Mouse (Mus musculus) kidney, adult 2 months (tissue): ENCODE data around the gene Gpx6. TPM values are rescaled to one million over a fixed set of nuclear protein-coding genes. Genes with fewer than 3 reads are reported as not detected.

ENCODE experiments used
- DNase-seq: peaks from one replicate; pipeline ENCODE4 v3.0.0; 2021
- H3K27ac ChIP-seq: fragments of 200-500 bp; 2 replicates; pipeline ENCODE4 v1.5.1; 2012; ENCODE audit warnings: low read depth, low read length, control low read depth, inconsistent platforms; ENCODE audit not compliant: insufficient read depth
- H3K27me3 ChIP-seq: fragments of 200-500 bp; replicated peaks from 2 replicates; pipeline ENCODE4 v1.6.1; 2012; ENCODE audit warnings: mild to moderate bottlenecking, moderate library complexity, low read length, inconsistent platforms; ENCODE audit not compliant: control insufficient read depth, insufficient read depth
- H3K36me3 ChIP-seq: fragments of 200-500 bp; 2 replicates; pipeline ENCODE4 v1.6.1; 2012; ENCODE audit warnings: mild to moderate bottlenecking, moderate library complexity, low read length, inconsistent platforms; ENCODE audit not compliant: control insufficient read depth, insufficient read depth
- H3K4me1 ChIP-seq: fragments of 200-500 bp; 2 replicates; pipeline ENCODE4 v1.6.1; 2011; ENCODE audit warnings: low read length; ENCODE audit not compliant: control insufficient read depth, insufficient read depth
- H3K4me3 ChIP-seq: fragments of 200-500 bp; 2 replicates; pipeline ENCODE4 v1.5.1; 2011; ENCODE audit warnings: mild to moderate bottlenecking, low read depth, low read length, control low read depth; ENCODE audit not compliant: insufficient read depth
- CTCF ChIP-seq: fragments of 200-500 bp; conservative IDR thresholded peaks from 2 replicates; pipeline ENCODE4 v1.5.1; 2011; ENCODE audit warnings: low read depth, mild to moderate bottlenecking, control low read depth, low read length, moderate library complexity, mixed read lengths; ENCODE audit not compliant: insufficient read depth, insufficient read length
- POLR2A ChIP-seq: fragments of 200-500 bp; IDR thresholded peaks from one replicate; pipeline ENCODE4 v1.6.1; 2011; ENCODE audit warnings: low read depth, low read length, control low read depth
- WGBS: fragments of 180-500 bp; shearing (Covaris S2); methylation state at CpG from one replicate; pipeline ENCODE4 v1.1.7; 2018; 5-methylcytosine and 5-hydroxymethylcytosine counted together
- polyA plus RNA-seq: library from polyadenylated mRNA; depleted of rRNA; stranded (reverse); fragments of >200 nt; gene quantifications from 2 replicates; pipeline ENCODE4 v1.2.3, GENCODE M21; 2012; rRNA removed

The Gpx6 gene
- polyA plus RNA-seq, 1 experiment, result 24.6 TPM

DNA sequence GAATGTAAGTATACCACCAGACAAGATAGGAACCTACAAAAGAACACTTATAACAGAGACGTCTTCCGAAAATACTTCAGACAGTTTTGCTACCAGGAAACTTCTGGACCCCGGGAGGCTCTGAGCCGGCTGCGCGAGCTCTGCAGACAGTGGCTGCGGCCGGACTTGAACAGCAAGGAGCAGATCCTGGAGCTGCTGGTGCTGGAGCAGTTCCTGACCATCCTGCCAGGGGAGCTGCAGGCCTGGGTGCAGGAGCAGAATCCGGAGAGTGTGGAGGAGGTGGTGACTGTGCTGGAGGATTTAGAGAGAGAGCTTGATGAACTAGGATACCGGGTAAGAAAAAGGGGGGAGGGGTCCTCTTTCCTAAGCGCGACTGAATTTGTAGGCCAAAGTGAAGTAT, 51.8 kb downstream of the Gpx6 start:
- H3K4me3 ChIP-seq, result no peak overlapping the region; the same call in 1 of the 2 replicates
- DNase-seq, result no peak
- WGBS, result 72% methylated on average over 12 of the region's 12 CpGs

DNA sequence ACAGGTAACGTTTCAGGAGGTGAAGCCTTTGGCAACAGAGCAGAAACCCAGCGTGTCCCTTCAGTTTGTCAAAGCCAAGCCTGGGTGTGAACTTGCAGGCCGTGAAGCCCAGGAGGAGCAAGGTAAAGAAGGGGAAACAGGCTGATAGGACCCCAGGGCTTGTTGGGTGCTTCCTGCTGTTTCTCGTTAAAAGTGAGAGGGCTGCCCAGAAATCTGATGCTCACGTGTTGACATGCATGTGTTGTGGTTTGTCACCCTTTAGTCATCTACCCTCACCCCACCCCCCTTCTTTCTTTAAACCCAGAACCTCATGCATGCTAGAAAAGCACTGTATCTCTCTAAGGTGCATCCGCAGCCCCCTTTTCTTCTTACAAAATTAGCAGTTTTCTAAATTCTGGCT, 54.7 kb downstream of the Gpx6 start:
- H3K27ac ChIP-seq, result no peak overlapping the region

More for the DNA sequence above, 51.8 kb downstream of the Gpx6 start:
- TF ChIP-seq CTCF (no peak), POLR2A (no peak)
- Histone ChIP-seq H3K27me3 (no peaks in the 10 kb centered on the region), H3K27ac (no peak overlapping the region), H3K4me1 (no peaks in the 10 kb centered on the region; the same call in 1 of the 2 replicates), H3K36me3 (peaks cover 4% of the 10 kb centered on the region)

More for the DNA sequence above, 54.7 kb downstream of the Gpx6 start:
- Histone ChIP-seq H3K4me3 (no peak overlapping the region), H3K27me3 (no peaks in the 10 kb centered on the region), H3K36me3 (peaks cover 4% of the 10 kb centered on the region), H3K4me1 (no peaks in the 10 kb centered on the region; the same call in 1 of the 2 replicates)
- TF ChIP-seq POLR2A (no peak), CTCF (no peak)
- no peak for DNase-seq
- 78% methylated on average over 6 of the region's 6 CpGs for WGBS

Other genes starting within 250 kb of the Gpx6 start
- not detected in 2 replicates for gene Olfr1370, start 237.2 kb upstream of the Gpx6 start, polyA plus RNA-seq
- not detected in 2 replicates for gene Olfr1369-ps1, start 200.6 kb upstream of the Gpx6 start, polyA plus RNA-seq
- gene Olfr263, start 182.5 kb upstream of the Gpx6 start, polyA plus RNA-seq, result not detected in 2 replicates
- gene Olfr1368, start 166.3 kb upstream of the Gpx6 start, polyA plus RNA-seq, result not detected in 2 replicates
- 29.9 and 30.2 TPM in 2 replicates for gene Trim27, start 132.7 kb upstream of the Gpx6 start, polyA plus RNA-seq
- gene Gpx5, start 19.4 kb upstream of the Gpx6 start, polyA plus RNA-seq, result not detected in 2 replicates
- not detected in 2 replicates for gene Olfr1367, start 34.8 kb downstream of the Gpx6 start, polyA plus RNA-seq
- gene Zscan12, start 50.7 kb downstream of the Gpx6 start, polyA plus RNA-seq, result 1.6 TPM in 2 replicates
- gene Zkscan3, start 90.6 kb downstream of the Gpx6 start, polyA plus RNA-seq, result 18.4 and 20.6 TPM in 2 replicates
- 1.1 and 1.2 TPM in 2 replicates for gene Pgbd1, start 128.9 kb downstream of the Gpx6 start, polyA plus RNA-seq
- 13.7 and 14.7 TPM in 2 replicates for gene Zscan26, start 141.6 kb downstream of the Gpx6 start, polyA plus RNA-seq
- 0.13 and 0.23 TPM in 2 replicates for gene Nkapl, start 156.4 kb downstream of the Gpx6 start, polyA plus RNA-seq
- 0.54 and 0.56 TPM in 2 replicates for gene Zkscan4, start 166.8 kb downstream of the Gpx6 start, polyA plus RNA-seq
- not detected in 2 replicates for gene Gm10065, start 167.3 kb downstream of the Gpx6 start, polyA plus RNA-seq
- 0.26 and 0.34 TPM in 2 replicates for gene AK157302, start 183.1 kb downstream of the Gpx6 start, polyA plus RNA-seq
- 54.6 and 55.1 TPM in 2 replicates for gene Gm11273, start 189.3 kb downstream of the Gpx6 start, polyA plus RNA-seq
- 3.0 and 4.2 TPM in 2 replicates for gene Zkscan8, start 219.0 kb downstream of the Gpx6 start, polyA plus RNA-seq
- gene Olfr1366, start 230.7 kb downstream of the Gpx6 start, polyA plus RNA-seq, result not detected in 2 replicates
- gene Olfr1535, start 247.8 kb downstream of the Gpx6 start, polyA plus RNA-seq, result not detected in 2 replicates